Mouse (Mus musculus) liver, postnatal 0 days (tissue): Measurements from ENCODE around the gene Csad.

Source experiments
- CTCF ChIP-seq: sonication (generic); IDR thresholded peaks from 2 replicates; pipeline ENCODE4 v1.5.1; 2016; ENCODE audit warnings: antibody characterized with exemption, low read depth
- EP300 ChIP-seq: IDR thresholded peaks from 2 replicates; pipeline ENCODE4 v1.6.1; 2016; ENCODE audit warnings: antibody characterized with exemption, low read depth, mild to moderate bottlenecking

- TF ChIP-seq CTCF (no peak), EP300 (no peak)
Observed at GRCm38 (mm10) chr15:102152646-102153045, 51.9 kb downstream of the Csad start.
